Mouse (Mus musculus) CH12.LX (cell line): ENCODE measurements around the gene Rtl1.

Experiments used
- CTCF ChIP-seq, 2 experiments: IDR thresholded peaks in 1 of 2; conservative IDR thresholded peaks in 1 of 2; 2 replicates each; pipeline ENCODE4 v1.5.1; 2011 to 2012; ENCODE audit warnings: low read depth in 2 of 2, low read length in 2 of 2, improper control_type of control experiment in 1 of 2, inconsistent platforms in 1 of 2, mild to moderate bottlenecking in 1 of 2, moderate library complexity in 1 of 2
- EP300 ChIP-seq: IDR thresholded peaks from 2 replicates; pipeline ENCODE4 v1.6.1; 2011; ENCODE audit warnings: low read length, improper control_type of control experiment
- HCFC1 ChIP-seq: IDR thresholded peaks from 2 replicates; pipeline ENCODE4 v1.6.1; 2012; ENCODE audit warnings: low read depth, mild to moderate bottlenecking, inconsistent platforms, low read length, improper control_type of control experiment
- MAX ChIP-seq: IDR thresholded peaks from 2 replicates; pipeline ENCODE4 v1.6.1; 2011; ENCODE audit warnings: low read length, improper control_type of control experiment
- MYC ChIP-seq: IDR thresholded peaks from 2 replicates; pipeline ENCODE4 v1.6.1; 2011; ENCODE audit warnings: low read depth, mild to moderate bottlenecking, improper control_type of control experiment, low read length
- NELFE ChIP-seq: IDR thresholded peaks from 2 replicates; pipeline ENCODE4 v1.6.1; 2011; ENCODE audit warnings: low read depth, low read length, improper control_type of control experiment
- POLR2AphosphoS2 ChIP-seq: IDR thresholded peaks from 2 replicates; pipeline ENCODE4 v1.6.1; 2011; ENCODE audit warnings: low read depth, low read length, improper control_type of control experiment
- RCOR1 ChIP-seq: conservative IDR thresholded peaks from 2 replicates; pipeline ENCODE4 v1.6.1; 2012; ENCODE audit warnings: low read depth, mild to moderate bottlenecking, inconsistent platforms, low read length, improper control_type of control experiment
- SMC3 ChIP-seq: IDR thresholded peaks from 2 replicates; pipeline ENCODE4 v1.6.1; 2011; ENCODE audit warnings: low read depth, low read length, improper control_type of control experiment
- USF2 ChIP-seq: conservative IDR thresholded peaks from 2 replicates; pipeline ENCODE4 v1.6.1; 2011; ENCODE audit warnings: low read depth, low read length, improper control_type of control experiment
- ZKSCAN1 ChIP-seq: IDR thresholded peaks from 2 replicates; pipeline ENCODE4 v1.6.1; 2012; ENCODE audit warnings: low read depth, inconsistent platforms, low read length, improper control_type of control experiment, borderline replicate concordance
- ZMIZ1 ChIP-seq: IDR thresholded peaks from 2 replicates; pipeline ENCODE4 v1.6.1; 2012; ENCODE audit warnings: low read depth, mild to moderate bottlenecking, inconsistent platforms, low read length, improper control_type of control experiment

DNA sequence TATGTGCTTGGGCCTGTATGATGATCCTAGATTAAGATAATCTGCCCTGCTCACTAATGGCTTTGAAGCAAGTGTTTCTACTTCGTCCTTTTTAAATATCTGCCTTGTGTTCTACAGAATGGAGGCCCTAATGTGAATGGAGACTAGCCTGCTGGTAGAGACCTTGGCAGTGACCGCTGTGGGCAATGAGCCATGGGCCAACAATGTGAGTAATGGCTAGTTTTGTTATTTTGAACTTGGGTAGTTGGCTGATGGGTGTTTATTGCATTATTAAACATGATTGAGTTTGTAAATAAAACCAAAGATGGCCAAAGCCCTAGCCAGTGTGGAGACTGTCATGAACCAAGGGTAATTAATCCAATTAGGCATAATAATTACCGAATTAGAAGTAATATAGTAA, 20.1 kb upstream of the Rtl1 start:
- TF ChIP-seq CTCF (conservative IDR thresholded peaks at IDR 0.05 in 1 of 2, IDR thresholded peaks at IDR 0.05 in 1 of 2; ENCODE audit: low read depth in 2 of 2, low read length in 2 of 2) (no peak), USF2 (no peak), ZKSCAN1 (no peak), HCFC1 (no peak), POLR2AphosphoS2 (no peak), MYC (no peak), SMC3 (no peak), ZMIZ1 (no peak), MAX (no peak), NELFE (no peak), RCOR1 (no peak), EP300 (no peak)
